Mouse (Mus musculus): ENCODE measurements around the gene Pus7l.

Pus7l gene

GRCm38 (mm10) chr15:94543409-94544051, at the start of gene Pus7l, which contains the start of gene Irak4:
Gene Pus7l (minus strand): TSS chr15:94543547.
Gene Irak4 (plus strand): TSS chr15:94543643.
- DNase-seq (ENCODE audit: extremely low spot score, low spot score): peak; percentile 91

DNA sequence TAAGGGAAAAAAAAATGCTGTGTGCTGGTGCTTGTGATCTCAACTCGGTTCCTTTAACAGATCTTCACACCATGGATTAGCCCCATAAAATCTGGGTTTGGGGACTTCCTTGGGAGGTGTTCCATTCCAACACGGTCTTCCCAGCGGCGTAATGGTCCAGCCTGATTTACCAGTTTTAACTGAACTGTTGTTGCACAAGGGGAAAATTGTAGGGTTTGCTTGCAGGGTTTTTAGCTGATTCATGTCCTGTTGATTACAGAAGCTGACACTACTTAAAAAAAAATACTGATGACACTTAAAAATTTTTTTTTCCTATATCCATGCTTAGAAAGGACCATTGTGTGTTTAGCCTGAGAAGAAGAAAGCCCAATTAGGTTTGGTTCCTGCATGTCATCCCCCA, 48.0 kb upstream of the Pus7l start:
- no peak for DNase-seq (ENCODE audit: extremely low spot score, low spot score)

GRCm38 (mm10) chr15:94590083-94590482, 46.7 kb upstream of the Pus7l start:
- DNase-seq (ENCODE audit: extremely low spot score, low spot score): no peak

DNA sequence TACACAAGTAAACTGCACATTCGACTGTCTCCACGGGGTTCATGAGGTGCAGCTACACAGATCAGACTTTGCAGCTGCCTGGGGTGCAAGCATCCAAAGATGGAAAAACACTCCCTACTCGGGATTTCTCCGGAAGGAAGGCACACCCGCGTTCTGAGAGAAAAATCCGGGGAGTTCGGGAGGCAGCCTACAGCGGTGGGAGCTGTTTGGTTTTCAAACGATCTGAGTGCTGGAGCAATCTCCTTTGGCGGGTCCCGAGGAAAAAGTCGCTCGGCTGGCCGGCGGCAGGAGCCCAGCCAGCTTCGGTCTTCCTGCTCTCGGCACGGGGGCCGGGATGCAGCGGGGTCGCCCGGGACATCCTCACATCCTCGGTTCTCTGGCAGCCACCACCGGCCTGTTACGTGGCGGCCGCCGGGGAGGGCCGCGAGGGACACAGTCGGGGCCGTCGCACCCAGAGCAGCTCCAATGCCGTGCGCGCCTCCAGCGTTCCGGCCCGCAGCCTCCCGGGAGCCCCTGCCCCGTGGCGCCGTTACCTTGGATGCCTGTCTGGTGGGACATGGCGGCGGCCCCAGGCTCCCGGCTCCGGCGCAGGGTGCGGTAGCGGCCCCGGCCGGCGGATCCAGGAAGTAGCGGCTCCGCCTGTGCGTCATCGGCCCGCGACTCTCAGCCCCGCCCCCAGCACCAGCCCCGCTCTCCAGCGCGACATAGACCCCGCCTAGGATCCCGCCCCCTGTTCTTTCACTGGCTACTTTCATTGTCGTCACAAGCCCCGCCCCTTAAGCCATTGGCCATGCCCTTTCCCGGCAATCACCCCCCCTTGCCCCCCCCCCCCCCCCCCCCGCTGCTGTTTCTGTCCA, 46.1 kb upstream of the Pus7l start, which contains the start of gene Twf1:
TSS of gene Twf1 (minus strand) at position 671 of the 857 bp plus-strand sequence.
- peak; percentile 99 for DNase-seq (ENCODE audit: extremely low spot score, low spot score)

DNA sequence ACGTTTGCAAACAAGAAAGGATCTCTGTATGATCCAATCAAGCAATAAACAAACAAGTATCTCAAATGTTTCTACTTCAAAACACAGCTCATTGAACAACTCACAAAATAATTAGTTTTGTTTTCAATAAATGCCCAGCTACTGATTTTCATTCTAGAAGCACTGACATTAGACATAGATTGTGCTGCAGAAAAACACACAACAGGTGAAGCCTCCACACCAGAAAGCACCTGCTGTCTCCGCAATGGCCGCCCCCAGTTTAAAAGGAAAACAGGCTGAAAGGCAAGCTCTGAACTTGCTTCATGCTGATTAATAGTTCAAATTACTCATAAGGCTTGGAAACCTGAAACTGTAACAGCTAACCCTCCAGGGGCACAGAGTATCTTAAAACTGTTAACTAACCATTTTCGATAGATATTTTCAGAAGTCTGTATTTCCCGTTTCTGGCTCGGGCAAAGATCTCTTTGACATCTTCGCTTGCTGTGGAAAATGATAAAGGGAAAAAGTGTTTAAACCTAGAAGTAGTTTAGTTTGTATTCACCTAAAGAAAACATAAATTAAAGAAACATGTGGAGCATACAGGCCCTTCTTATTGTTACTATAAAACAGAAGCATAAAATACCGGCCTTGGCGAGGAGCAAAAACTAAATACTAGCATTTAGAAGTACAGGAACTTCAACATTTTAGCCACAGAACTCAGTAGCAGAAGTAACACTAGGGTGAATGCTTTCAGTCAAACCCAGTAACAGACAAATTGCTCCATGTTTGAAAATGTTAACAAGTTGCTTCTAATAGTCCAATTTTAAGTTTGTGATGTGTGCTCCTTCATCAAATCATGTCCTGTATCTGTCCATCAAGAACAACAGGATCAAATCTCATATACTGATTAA, 44.7 kb upstream of the Pus7l start:
- DNase-seq (ENCODE audit: extremely low spot score, low spot score): no peak

DNA sequence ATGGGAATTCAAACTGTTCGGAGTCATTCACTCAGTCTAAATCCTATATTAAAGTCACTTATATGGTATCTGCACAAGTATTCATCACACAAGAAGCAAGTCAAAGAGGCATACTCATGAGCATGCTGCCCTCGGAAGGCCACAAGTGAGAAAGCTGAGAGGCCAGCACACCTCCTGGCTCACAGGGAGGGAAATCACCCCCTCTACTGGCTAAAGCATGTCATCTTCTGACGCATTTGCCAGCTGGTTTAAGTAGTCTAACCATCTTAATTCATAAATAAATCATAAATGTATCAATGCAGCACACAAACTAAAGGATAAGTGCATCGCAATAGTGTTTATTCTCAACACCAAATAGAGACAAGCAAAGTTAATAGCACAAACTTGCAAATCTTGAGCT, 41.4 kb upstream of the Pus7l start:
- no peak for DNase-seq (ENCODE audit: extremely low spot score, low spot score)

GRCm38 (mm10) chr15:94583153-94583552, 39.8 kb upstream of the Pus7l start:
- no peak for DNase-seq (ENCODE audit: extremely low spot score, low spot score)

DNA sequence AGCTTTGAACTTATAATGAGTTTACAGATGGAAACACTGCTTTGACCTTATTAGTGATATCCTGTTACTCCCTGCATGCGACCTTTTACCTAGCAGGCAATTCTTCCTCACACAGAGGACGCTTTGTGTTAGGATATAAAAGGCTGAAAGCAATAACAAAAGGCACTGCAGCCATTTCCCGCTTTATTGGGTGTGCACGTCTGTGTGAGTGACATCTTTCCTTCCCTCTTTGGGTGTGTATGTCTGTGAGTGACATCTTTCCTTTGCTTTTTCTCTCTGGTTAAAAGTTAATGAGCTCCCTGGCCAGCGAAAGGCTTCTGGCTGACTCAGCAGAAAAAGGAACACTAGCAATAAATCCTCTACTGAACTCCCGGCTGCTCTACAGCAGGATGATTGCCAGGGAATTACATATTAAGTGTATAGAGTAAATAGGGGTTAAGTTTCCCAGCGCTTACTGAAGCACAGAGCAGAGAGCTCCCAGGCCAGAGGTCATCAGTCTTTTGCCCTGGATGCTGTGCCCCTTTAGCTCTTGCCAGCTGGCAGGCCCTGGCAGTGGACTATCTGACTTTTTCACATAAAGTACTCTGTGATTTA, 38.8 kb upstream of the Pus7l start:
- no peak for DNase-seq (ENCODE audit: extremely low spot score, low spot score)

- no peak for DNase-seq (ENCODE audit: extremely low spot score, low spot score)
Measured at GRCm38 (mm10) chr15:94574566-94575268, 31.4 kb upstream of the Pus7l start.

DNA sequence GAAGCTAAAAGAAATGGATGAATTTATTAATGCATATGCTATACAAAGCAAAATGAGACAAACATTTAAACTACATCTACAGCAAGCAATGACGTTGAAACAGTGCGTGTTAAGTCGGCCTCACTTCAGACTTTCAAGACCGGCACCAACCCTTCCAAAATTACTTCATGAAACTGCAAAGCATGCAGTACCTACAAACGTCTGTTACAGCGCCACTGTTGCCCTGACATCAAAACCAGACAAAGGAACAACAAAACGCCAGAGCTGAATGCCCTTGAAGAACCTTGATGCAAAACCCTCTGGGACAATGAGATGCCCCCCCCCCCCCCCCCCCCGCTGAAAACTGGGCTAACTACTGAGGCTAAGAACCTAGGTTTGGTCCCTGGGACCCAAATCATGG, 29.4 kb upstream of the Pus7l start:
- no peak for DNase-seq (ENCODE audit: extremely low spot score, low spot score)

DNA sequence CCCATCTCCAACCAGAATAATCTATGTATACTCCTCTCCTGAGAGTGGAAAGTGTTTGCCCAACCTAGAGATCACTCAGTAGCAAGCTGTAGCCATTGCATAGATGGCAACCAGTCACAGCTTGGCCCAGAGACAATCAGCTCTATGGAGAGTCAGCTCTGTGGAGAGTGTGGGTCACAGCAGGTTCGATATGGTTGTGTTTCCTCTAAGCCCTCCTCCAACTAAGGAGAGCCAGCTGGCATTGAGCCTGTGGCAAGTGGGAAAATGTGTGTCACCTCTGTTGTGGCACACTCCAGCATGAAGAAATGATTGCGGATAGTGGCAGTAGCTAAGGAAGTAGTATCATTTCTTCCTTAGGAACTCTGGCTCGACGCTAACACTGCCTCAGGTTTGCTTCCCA, 28.2 kb upstream of the Pus7l start:
- DNase-seq (ENCODE audit: extremely low spot score, low spot score): no peak

- DNase-seq (ENCODE audit: extremely low spot score, low spot score): no peak
Measured at GRCm38 (mm10) chr15:94568496-94569182, 25.3 kb upstream of the Pus7l start.

DNA sequence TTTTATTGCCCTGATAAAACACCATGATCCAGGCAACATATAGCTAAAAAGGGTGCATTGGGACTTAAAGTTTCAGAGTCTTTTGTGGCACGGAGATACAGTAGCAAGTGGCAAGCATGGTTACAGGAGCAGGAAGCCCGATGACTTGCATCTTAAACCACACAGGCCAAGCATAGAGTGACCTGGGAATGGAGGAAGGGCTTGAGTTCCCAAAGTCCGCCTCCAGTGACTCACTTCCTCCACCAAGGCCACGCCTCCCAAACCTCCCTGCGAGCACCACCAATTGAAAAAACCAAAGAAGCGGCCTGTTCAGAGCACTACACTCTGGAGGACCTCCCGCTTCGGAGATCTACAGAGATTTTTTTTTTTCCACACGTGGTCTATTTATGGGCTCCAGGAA, 22.5 kb upstream of the Pus7l start:
- DNase-seq (ENCODE audit: extremely low spot score, low spot score): no peak

DNA sequence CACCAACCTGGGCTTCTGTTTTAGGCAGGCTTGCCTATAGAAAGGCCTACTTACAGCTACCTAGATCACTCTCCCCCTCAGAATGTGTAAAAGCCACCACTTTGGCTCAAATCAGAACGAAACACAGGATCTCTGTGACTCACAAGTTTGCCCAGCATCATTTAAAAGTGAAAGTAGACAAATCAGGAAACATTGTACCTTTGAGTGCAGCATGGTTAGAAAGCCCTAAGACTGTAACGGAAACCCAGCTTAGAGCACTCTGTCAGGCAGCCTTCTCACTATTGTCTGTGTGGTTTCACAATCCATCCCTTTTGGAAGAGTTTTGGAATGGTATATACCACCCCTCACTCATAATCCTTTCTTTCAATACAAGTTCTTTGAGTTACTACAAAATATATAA, 21.6 kb upstream of the Pus7l start:
- DNase-seq (ENCODE audit: extremely low spot score, low spot score): no peak

- DNase-seq (ENCODE audit: extremely low spot score, low spot score): no peak
Measured at GRCm38 (mm10) chr15:94558895-94559656, 15.7 kb upstream of the Pus7l start.

DNA sequence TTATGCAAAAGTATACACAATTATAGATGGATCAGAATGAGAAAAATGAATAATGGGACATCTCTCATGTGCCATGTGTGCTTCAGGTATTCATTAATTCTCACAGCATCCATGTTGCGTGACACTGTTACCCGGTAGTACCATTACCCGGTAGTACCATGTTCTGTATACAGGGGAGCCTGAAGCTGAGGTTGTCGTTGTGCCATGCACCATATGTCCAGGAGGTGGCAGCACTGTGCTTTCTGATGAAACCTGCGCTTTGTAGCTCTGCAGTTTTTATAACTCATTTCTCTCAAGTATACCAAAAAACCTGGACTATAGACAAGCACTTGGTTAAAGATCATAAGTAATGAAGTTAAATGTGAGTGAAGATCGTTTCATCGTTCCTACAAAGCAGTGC, 14.1 kb upstream of the Pus7l start:
- DNase-seq (ENCODE audit: extremely low spot score, low spot score): peak; percentile 80

DNA sequence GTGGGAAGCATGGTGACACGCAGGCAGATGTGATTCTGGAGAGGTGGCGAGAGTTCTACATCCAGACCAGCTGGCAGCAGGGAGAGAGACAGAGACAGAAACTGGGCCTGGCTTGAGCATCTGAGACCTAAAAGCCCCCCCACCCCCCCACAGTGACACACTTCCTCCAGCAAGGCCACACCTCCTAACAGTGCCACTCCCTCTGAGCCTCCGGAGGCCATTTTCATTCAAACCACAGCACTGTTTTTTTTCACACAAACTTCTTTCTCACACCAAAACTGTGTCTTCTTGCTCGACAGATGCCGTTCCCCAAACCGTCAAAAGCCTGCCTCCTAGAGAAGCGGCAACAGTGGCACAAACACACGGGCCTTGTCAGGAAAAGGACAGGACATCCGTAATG, 10.2 kb upstream of the Pus7l start:
- no peak for DNase-seq (ENCODE audit: extremely low spot score, low spot score)

DNA sequence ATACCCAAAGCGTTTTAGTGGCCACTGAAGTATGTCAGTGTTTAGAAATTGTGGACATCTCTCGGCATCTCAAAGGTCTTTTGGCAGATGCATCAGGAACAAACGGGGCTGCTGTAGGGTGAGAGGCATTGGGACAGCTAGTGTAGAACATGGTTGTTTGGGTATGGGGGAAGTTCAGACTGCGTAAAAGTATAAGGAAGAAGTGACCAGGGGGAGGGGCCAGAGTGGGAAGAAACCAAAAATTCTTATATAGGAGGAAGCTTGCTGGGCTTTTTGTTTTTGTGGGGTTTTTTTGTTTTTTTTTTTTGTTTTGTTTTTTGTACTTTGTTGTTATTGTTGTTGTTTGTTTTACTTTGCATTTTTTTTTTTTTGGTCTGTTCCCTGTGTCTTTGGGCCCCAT, 1.5 kb upstream of the Pus7l start:
- DNase-seq (ENCODE audit: extremely low spot score, low spot score): no peak

DNA sequence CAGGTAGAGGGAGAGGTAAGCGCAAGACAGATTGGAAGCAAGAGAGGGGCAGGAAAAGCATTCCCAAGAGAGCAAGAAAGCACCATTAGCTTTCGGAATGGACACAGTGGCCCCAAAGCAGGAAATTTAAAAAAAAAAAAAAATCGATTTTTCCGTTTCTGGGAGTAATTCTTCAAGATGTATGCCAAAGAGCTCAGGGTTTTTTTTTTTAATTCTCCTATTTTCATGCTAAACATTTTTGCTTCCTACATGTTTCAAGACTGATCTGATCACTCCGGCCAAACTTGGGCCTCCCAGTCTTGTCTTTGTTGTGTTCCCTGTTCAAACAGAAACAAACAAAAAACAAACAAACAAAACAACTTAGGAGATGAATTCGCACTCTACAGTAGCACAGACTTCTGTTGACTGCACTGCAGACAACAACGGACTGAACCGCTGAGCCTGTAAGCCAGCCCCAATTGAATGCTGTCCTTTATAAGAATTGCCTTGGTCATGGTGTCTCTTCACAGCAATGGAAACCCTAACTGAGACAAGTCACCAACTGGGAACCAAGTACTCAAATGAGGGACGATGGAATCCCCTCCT, 797 bp upstream of the Pus7l start:
- no peak for DNase-seq (ENCODE audit: extremely low spot score, low spot score)
